Mouse (Mus musculus): ENCODE results near the gene Ugt1a10. TPM values are rescaled to one million over a fixed set of nuclear protein-coding genes. Genes with fewer than 3 reads are reported as not detected.
"Not testable (repeated sequence)": the region's sequence is repeated elsewhere in the genome, so short reads cannot be mapped to it uniquely, and the experiment has no call there.

Gene Ugt1a10
- polyA plus RNA-seq, 2 experiments: not detected

DNA sequence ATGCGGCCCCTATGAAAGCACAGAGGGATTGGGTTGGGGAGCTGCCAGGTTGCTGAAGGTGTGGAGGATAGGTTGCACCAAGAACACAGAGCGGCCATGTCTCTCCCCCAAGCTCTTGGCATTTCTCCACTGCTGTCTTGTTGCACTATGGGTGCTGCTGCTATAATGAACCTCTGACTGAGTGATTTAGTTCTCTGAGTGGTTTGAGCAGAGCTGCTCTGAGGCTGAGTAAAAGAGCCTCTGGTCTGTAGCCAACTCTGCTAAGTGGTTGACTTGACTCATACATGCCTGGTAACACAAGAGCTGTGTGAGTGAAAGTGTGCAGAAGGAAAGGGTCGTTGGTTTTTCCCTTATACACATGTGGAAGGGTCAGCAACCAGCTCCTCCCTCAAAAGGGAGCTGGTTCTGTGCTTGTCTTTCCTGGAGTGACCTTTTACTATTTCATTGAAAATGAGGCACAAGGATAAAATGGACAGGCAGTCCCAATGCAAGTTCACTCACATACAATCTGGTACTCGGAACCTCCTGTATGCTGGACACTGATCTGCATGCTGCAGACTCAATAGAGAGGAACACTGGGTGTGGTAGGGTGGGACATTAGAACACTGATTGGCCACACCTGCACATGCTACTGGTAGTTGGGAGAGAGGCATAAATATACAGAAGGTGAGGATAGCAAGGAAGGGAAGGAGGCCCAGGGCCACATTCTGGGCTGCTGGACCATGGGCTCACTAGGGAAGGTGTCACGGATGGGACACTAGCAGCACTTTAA is 48.7 kb downstream of the Ugt1a10 start:
- not testable (repeated sequence) for H3K4me1 ChIP-seq (ENCODE audit: control insufficient read depth, insufficient read depth, low read length); H3K4me3 ChIP-seq (replicated peaks; ENCODE audit: low read length); H3K9ac ChIP-seq (ENCODE audit: low read depth, low read length, severe bottlenecking); H3K9me3 ChIP-seq (ENCODE audit: control insufficient read depth, low read length); H3K27me3 ChIP-seq (ENCODE audit: control insufficient read depth, insufficient read depth, low read length); DNase-seq (ENCODE audit: low spot score); H3K4me2 ChIP-seq (replicated peaks; ENCODE audit: low read depth, low read length, severe bottlenecking); ATAC-seq (ENCODE audit: low FRiP score, low read depth); H3K36me3 ChIP-seq (ENCODE audit: control insufficient read depth, insufficient read depth, low read length); H3K27ac ChIP-seq (replicated peaks; ENCODE audit: low read depth, low read length)
- WGBS: 87% methylated on average over 4 of the region's 5 CpGs

DNA sequence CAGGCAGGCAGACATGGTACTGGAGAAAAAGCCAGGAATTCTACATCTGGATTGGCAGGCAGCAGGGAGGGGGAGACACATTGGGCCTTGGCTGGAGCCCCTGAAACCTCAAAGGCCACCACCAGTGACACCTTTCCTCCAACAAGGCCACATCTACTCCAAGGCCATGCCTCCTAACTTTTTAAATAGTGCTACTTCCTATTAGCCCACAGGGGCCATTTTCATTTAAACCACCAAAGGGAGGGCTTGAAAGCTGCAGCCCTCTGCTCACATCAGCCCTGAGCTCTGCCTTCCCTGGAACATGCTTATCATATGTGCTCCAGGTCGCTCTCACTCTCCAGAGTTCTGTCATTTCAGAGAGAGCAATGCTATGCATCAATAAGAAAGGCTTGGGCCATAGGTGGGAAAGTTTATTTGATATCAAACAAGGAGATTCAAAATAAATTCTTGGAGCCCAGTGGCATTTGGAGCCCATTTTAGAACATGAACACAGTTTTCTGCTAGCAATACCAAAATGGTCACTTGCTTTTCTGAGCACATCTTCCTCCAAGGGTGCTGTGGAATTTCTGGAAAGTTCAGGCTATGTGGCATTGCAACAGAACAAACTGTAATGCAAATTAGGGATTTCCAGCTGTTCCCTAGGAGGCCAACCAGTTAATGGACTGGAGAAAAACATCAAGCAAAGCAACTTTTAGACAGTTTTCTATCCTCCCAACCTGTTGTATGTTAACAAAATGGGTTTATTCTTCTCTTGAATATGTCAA is 49.7 kb downstream of the Ugt1a10 start:
- Histone ChIP-seq H3K9me3 (ENCODE audit: control insufficient read depth, low read length) (no peaks in the 10 kb centered on the region), H3K27ac (replicated peaks; ENCODE audit: low read depth, low read length) (no peak overlapping the region), H3K4me1 (ENCODE audit: control insufficient read depth, insufficient read depth, low read length) (no peaks in the 10 kb centered on the region), H3K27me3 (ENCODE audit: control insufficient read depth, insufficient read depth, low read length) (no peaks in the 10 kb centered on the region), H3K4me3 (replicated peaks; ENCODE audit: low read length) (no peak overlapping the region), H3K9ac (ENCODE audit: low read depth, low read length, severe bottlenecking) (no peak overlapping the region), H3K4me2 (replicated peaks; ENCODE audit: low read depth, low read length, severe bottlenecking) (no peak overlapping the region), H3K36me3 (ENCODE audit: control insufficient read depth, insufficient read depth, low read length) (no peaks in the 10 kb centered on the region)
- no peak for DNase-seq (ENCODE audit: low spot score)
- no peak for ATAC-seq (ENCODE audit: low FRiP score, low read depth)
- 84% methylated on average over 1 of the region's 1 CpGs for WGBS
- TF ChIP-seq POLR2A (IDR thresholded peaks at IDR 0.05; ENCODE audit: borderline replicate concordance, extremely low read depth, insufficient read depth, insufficient read length): no peak

DNA sequence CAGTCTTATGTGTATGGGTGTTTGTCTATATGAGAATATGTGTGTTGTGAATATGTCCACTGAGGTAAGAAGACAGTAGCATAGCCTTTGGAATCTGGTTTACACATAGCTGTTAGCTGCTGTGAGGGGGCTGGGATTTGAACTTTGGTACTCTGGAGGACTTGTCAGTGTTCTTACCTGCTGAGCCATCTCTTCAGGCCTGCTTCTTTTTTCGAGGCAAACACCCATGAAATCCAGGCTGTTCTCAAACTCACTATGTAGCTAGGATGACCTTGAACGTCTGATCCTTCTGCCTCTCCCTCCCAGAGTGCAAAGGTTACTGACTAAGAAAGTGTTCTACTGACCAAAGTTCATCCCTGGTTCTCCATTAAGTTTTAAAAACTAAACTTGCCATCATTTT is 50.5 kb downstream of the Ugt1a10 start:
- no peak for TF ChIP-seq POLR2A (IDR thresholded peaks at IDR 0.05; ENCODE audit: borderline replicate concordance, extremely low read depth, insufficient read depth, insufficient read length)

DNA sequence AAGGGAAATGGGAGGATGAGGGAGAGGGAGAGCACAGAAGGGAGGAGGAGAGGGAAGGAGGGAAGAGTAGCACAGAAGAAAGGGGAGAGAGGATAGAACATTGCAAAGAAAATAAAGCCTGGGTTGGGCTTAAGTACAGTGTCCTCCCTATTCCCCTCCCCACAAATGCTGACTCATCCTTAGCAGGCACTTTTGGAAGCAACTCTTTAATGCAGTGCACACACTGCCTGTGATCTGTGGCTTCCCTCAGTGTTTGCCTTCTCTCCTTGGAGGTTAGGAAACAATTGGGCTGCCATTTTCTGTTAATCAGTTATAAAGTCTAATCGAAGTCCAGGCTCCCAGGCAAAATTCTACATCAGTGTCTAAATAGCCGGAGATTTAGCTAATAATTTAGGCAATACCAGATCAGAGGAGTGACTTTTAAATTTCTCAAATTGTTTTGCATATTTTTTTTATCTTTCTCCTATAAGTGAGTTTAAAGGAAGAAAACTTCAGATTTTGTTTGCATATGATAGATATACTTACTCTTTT is 53.9 kb downstream of the Ugt1a10 start:
- not testable (repeated sequence) for H3K27me3 ChIP-seq (ENCODE audit: control insufficient read depth, insufficient read depth, low read length); H3K9ac ChIP-seq (ENCODE audit: low read depth, low read length, severe bottlenecking); H3K4me2 ChIP-seq (replicated peaks; ENCODE audit: low read depth, low read length, severe bottlenecking); H3K36me3 ChIP-seq (ENCODE audit: control insufficient read depth, insufficient read depth, low read length); H3K27ac ChIP-seq (replicated peaks; ENCODE audit: low read depth, low read length); H3K9me3 ChIP-seq (ENCODE audit: control insufficient read depth, low read length); DNase-seq (ENCODE audit: low spot score); ATAC-seq (ENCODE audit: low FRiP score, low read depth); H3K4me3 ChIP-seq (replicated peaks; ENCODE audit: low read length); H3K4me1 ChIP-seq (ENCODE audit: control insufficient read depth, insufficient read depth, low read length)
- whole genome bisulfite sequencing: 87% methylated on average over 2 of the region's 2 CpGs

More for the DNA sequence above, 50.5 kb downstream of the Ugt1a10 start:
- no peaks in the 10 kb centered on the region for H3K27me3 ChIP-seq (ENCODE audit: control insufficient read depth, insufficient read depth, low read length)
- no peak overlapping the region for H3K4me2 ChIP-seq (replicated peaks; ENCODE audit: low read depth, low read length, severe bottlenecking)
- H3K27ac ChIP-seq (replicated peaks; ENCODE audit: low read depth, low read length): no peak overlapping the region
- no peaks in the 10 kb centered on the region for H3K36me3 ChIP-seq (ENCODE audit: control insufficient read depth, insufficient read depth, low read length)
- no peaks in the 10 kb centered on the region for H3K9me3 ChIP-seq (ENCODE audit: control insufficient read depth, low read length)
- H3K4me1 ChIP-seq (ENCODE audit: control insufficient read depth, insufficient read depth, low read length): no peaks in the 10 kb centered on the region
- ATAC-seq (ENCODE audit: low FRiP score, low read depth) (no peak), DNase-seq (ENCODE audit: low spot score) (no peak)
- WGBS: 69% methylated on average over 2 of the region's 2 CpGs
- no peak overlapping the region for H3K9ac ChIP-seq (ENCODE audit: low read depth, low read length, severe bottlenecking)
- H3K4me3 ChIP-seq (replicated peaks; ENCODE audit: low read length): no peak overlapping the region

DNA sequence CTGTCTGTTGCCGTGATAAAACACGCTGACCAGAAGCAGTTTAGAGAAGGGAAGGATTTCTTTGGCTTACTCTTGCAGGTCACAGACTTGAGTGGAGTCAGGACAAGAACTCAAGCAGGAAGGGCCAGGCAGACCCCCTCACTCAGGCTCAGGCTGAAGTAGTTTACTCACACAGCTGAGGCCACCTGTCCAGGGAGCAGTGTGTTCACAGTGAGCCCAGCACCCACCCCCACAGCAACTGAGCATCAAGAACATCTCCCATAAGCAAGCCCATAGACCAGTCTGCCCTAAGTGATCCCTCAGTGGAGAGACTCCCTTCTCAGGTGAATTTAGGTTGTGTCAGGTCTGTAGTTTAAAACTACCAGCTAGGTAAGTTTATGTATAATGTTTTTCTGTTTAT is 54.4 kb downstream of the Ugt1a10 start:
- not testable (repeated sequence) for ATAC-seq (ENCODE audit: low FRiP score, low read depth); H3K4me2 ChIP-seq (replicated peaks; ENCODE audit: low read depth, low read length, severe bottlenecking); H3K27me3 ChIP-seq (ENCODE audit: control insufficient read depth, insufficient read depth, low read length); DNase-seq (ENCODE audit: low spot score); H3K9me3 ChIP-seq (ENCODE audit: control insufficient read depth, low read length); H3K36me3 ChIP-seq (ENCODE audit: control insufficient read depth, insufficient read depth, low read length); H3K4me3 ChIP-seq (replicated peaks; ENCODE audit: low read length); H3K27ac ChIP-seq (replicated peaks; ENCODE audit: low read depth, low read length); H3K9ac ChIP-seq (ENCODE audit: low read depth, low read length, severe bottlenecking); H3K4me1 ChIP-seq (ENCODE audit: control insufficient read depth, insufficient read depth, low read length)
- 85% methylated on average over 2 of the region's 2 CpGs for WGBS

DNA sequence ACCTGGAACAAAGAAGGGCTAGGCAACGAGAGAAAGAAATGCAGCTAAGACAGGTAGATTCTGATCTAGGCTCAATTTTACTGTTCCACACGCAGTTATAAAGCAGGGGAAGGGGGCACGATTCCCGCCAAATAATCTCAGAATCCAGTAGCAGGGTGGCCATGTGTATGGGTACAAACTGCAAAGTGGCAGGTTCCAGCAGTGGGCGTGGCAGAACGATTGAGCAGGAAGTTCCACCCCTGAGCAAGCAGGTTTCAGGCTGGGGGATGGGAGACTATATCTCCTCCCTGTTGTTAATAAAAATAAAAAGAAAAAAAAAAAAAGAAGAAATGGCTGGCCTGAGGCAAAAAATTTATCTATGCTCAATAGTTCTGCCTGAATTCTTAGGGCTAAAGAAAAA is 57.6 kb downstream of the Ugt1a10 start:
- not testable (repeated sequence) for H3K27ac ChIP-seq (replicated peaks; ENCODE audit: low read depth, low read length); ATAC-seq (ENCODE audit: low FRiP score, low read depth); H3K9me3 ChIP-seq (ENCODE audit: control insufficient read depth, low read length); DNase-seq (ENCODE audit: low spot score); H3K9ac ChIP-seq (ENCODE audit: low read depth, low read length, severe bottlenecking); H3K4me1 ChIP-seq (ENCODE audit: control insufficient read depth, insufficient read depth, low read length); H3K36me3 ChIP-seq (ENCODE audit: control insufficient read depth, insufficient read depth, low read length); H3K4me2 ChIP-seq (replicated peaks; ENCODE audit: low read depth, low read length, severe bottlenecking); H3K4me3 ChIP-seq (replicated peaks; ENCODE audit: low read length); H3K27me3 ChIP-seq (ENCODE audit: control insufficient read depth, insufficient read depth, low read length)
- WGBS: 90% methylated on average over 6 of the region's 6 CpGs

DNA sequence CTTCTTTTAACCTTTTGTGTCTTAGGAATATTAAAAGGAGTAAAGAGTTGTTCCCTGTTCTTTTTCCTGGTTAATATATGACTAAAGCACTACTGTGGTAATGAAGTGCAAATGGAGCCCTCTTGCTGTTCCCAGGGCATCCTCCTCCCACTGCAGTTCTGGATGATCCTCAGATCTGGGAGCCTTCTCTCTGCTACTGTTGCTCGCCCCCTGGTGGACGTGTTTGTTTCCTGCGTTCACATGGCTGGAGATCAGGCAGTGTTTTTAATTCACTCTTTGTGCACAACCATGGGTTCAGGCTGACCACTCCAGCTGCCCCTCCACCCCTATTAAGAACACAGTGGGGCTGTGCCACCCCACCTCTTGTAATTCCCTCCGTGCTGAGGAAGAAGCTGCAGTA is 65.4 kb downstream of the Ugt1a10 start:
- H3K27ac ChIP-seq (replicated peaks; ENCODE audit: low read depth, low read length); H3K4me3 ChIP-seq (replicated peaks; ENCODE audit: low read length); DNase-seq (ENCODE audit: low spot score); H3K36me3 ChIP-seq (ENCODE audit: control insufficient read depth, insufficient read depth, low read length); H3K4me2 ChIP-seq (replicated peaks; ENCODE audit: low read depth, low read length, severe bottlenecking); H3K9ac ChIP-seq (ENCODE audit: low read depth, low read length, severe bottlenecking); H3K4me1 ChIP-seq (ENCODE audit: control insufficient read depth, insufficient read depth, low read length); H3K27me3 ChIP-seq (ENCODE audit: control insufficient read depth, insufficient read depth, low read length); H3K9me3 ChIP-seq (ENCODE audit: control insufficient read depth, low read length); ATAC-seq (ENCODE audit: low FRiP score, low read depth): not testable (repeated sequence)
- 21% methylated on average over 4 of the region's 4 CpGs for WGBS

DNA sequence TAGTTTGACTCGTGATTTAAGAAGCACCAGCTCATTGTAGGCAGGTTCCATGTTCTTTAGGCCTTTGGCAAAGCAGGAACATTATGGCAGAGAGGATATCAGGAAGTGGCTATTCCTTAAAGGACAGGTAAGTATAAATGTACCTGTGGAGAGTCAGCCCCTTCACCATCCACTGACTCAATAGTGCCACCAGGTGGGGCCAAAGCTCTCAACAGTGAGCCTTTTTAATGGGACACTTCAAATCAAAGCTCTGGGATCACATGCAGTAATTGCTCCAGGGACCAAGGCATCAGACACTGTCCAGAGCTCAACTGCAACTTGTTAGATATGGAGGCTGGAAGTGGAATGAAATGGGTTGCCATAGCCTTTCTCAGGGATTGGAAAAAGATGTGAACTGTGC is 66.3 kb downstream of the Ugt1a10 start:
- not testable (repeated sequence) for H3K4me2 ChIP-seq (replicated peaks; ENCODE audit: low read depth, low read length, severe bottlenecking); H3K9ac ChIP-seq (ENCODE audit: low read depth, low read length, severe bottlenecking); H3K4me3 ChIP-seq (replicated peaks; ENCODE audit: low read length); H3K27ac ChIP-seq (replicated peaks; ENCODE audit: low read depth, low read length); DNase-seq (ENCODE audit: low spot score); H3K4me1 ChIP-seq (ENCODE audit: control insufficient read depth, insufficient read depth, low read length); ATAC-seq (ENCODE audit: low FRiP score, low read depth); H3K9me3 ChIP-seq (ENCODE audit: control insufficient read depth, low read length); H3K27me3 ChIP-seq (ENCODE audit: control insufficient read depth, insufficient read depth, low read length); H3K36me3 ChIP-seq (ENCODE audit: control insufficient read depth, insufficient read depth, low read length)
- WGBS: no CpG with 5 or more reads among the region's 1 CpGs
